Mouse (Mus musculus): ENCODE measurements around the gene Usp2.

Gene Usp2

GRCm38 (mm10) chr9:44125026-44125425, 58.2 kb downstream of the Usp2 start:
- in situ Hi-C loops (cut with MboI), result loop anchor here (5.0 kb wide), 1 partner anchor 147 kb away; no protein-coding TSS in a partner anchor

- in situ Hi-C loops (cut with MboI), result loop anchor here (5.0 kb wide), 1 partner anchor 147 kb away; no protein-coding TSS in a partner anchor
These were observed 59.0 kb downstream of the Usp2 start for GRCm38 (mm10) chr9:44125546-44126428.

GRCm38 (mm10) chr9:44126746-44127145, 59.9 kb downstream of the Usp2 start:
- in situ Hi-C loops (cut with MboI), result loop anchor here (5.0 kb wide), 1 partner anchor 146 kb away; no protein-coding TSS in a partner anchor

- in situ Hi-C loops (cut with MboI), result loop anchor here (5.0 kb wide), 1 partner anchor 145 kb away; no protein-coding TSS in a partner anchor
These were observed 60.6 kb downstream of the Usp2 start for GRCm38 (mm10) chr9:44127351-44127801.

- in situ Hi-C loops (cut with MboI), result loop anchor here (5.0 kb wide), 1 partner anchor 143 kb away; no protein-coding TSS in a partner anchor
These were observed 62.8 kb downstream of the Usp2 start for GRCm38 (mm10) chr9:44129633-44130032.

GRCm38 (mm10) chr9:44130034-44130433, 63.2 kb downstream of the Usp2 start:
- in situ Hi-C loops (cut with MboI), result no loop called here

- in situ Hi-C loops (cut with MboI), result no loop called here
These were observed 63.9 kb downstream of the Usp2 start for GRCm38 (mm10) chr9:44130581-44131275.

GRCm38 (mm10) chr9:44131276-44131590, 64.4 kb downstream of the Usp2 start:
- in situ Hi-C loops (cut with MboI), result no loop called here

GRCm38 (mm10) chr9:44132200-44132599, 65.4 kb downstream of the Usp2 start:
- in situ Hi-C loops (cut with MboI), result no loop called here

GRCm38 (mm10) chr9:44133287-44133686, 66.5 kb downstream of the Usp2 start:
- in situ Hi-C loops (cut with MboI), result no loop called here

- in situ Hi-C loops (cut with MboI), result no loop called here
These were observed 67.5 kb downstream of the Usp2 start, which contains the start of gene Mcam for GRCm38 (mm10) chr9:44134101-44134850. Gene Mcam, plus strand, starts transcription at chr9:44134469.

GRCm38 (mm10) chr9:44134851-44135730, 68.3 kb downstream of the Usp2 start:
- in situ Hi-C loops (cut with MboI), result no loop called here

GRCm38 (mm10) chr9:44135731-44136411, 69.0 kb downstream of the Usp2 start:
- in situ Hi-C loops (cut with MboI), result no loop called here

- in situ Hi-C loops (cut with MboI), result no loop called here
These were observed 71.0 kb downstream of the Usp2 start for GRCm38 (mm10) chr9:44137846-44138245.

GRCm38 (mm10) chr9:44141951-44142350, 75.1 kb downstream of the Usp2 start:
- in situ Hi-C loops (cut with MboI), result no loop called here

GRCm38 (mm10) chr9:44143421-44143820, 76.6 kb downstream of the Usp2 start:
- in situ Hi-C loops (cut with MboI), result no loop called here

- in situ Hi-C loops (cut with MboI), result no loop called here
These were observed 77.3 kb downstream of the Usp2 start for GRCm38 (mm10) chr9:44144023-44144717.

- in situ Hi-C loops (cut with MboI), result no loop called here
These were observed 77.9 kb downstream of the Usp2 start for GRCm38 (mm10) chr9:44144718-44145060.
